Mouse (Mus musculus): Measurements from ENCODE around the gene Pkn3.

The Pkn3 gene

GRCm38 (mm10) chr2:30063235-30063634, 14.2 kb upstream of the Pkn3 start:
- no peak for DNase-seq (ENCODE audit: low read depth, low spot score)

GRCm38 (mm10) chr2:30063791-30064190, 13.7 kb upstream of the Pkn3 start:
- no peak for DNase-seq (ENCODE audit: low read depth, low spot score)

GRCm38 (mm10) chr2:30064298-30064697, 13.2 kb upstream of the Pkn3 start:
- no peak for DNase-seq (ENCODE audit: low read depth, low spot score)

- DNase-seq (ENCODE audit: low read depth, low spot score): peak; percentile 79
Observed at GRCm38 (mm10) chr2:30066046-30066901, 11.2 kb upstream of the Pkn3 start.

- no peak for DNase-seq (ENCODE audit: low read depth, low spot score)
Observed at GRCm38 (mm10) chr2:30067031-30067888, 10.2 kb upstream of the Pkn3 start.

- DNase-seq (ENCODE audit: low read depth, low spot score): no peak
Observed at GRCm38 (mm10) chr2:30067962-30068361, 9.5 kb upstream of the Pkn3 start.

- DNase-seq (ENCODE audit: low read depth, low spot score): no peak
Observed at GRCm38 (mm10) chr2:30072875-30073274, 4.6 kb upstream of the Pkn3 start.

- DNase-seq (ENCODE audit: low read depth, low spot score): no peak
Observed at GRCm38 (mm10) chr2:30073285-30073684, 4.2 kb upstream of the Pkn3 start.

GRCm38 (mm10) chr2:30075625-30076024, 1.9 kb upstream of the Pkn3 start:
- DNase-seq (ENCODE audit: low read depth, low spot score): no peak

GRCm38 (mm10) chr2:30076439-30076838, 1.0 kb upstream of the Pkn3 start:
- no peak for DNase-seq (ENCODE audit: low read depth, low spot score)

- no peak for DNase-seq (ENCODE audit: low read depth, low spot score)
Observed at GRCm38 (mm10) chr2:30076959-30077358, 525 bp upstream of the Pkn3 start.

GRCm38 (mm10) chr2:30078349-30078712, 847 bp downstream of the Pkn3 start:
- no peak for DNase-seq (ENCODE audit: low read depth, low spot score)

GRCm38 (mm10) chr2:30078760-30079159, 1.3 kb downstream of the Pkn3 start:
- no peak for DNase-seq (ENCODE audit: low read depth, low spot score)

GRCm38 (mm10) chr2:30080181-30080800, 2.8 kb downstream of the Pkn3 start:
- DNase-seq (ENCODE audit: low read depth, low spot score): no peak

GRCm38 (mm10) chr2:30084113-30084512, 6.6 kb downstream of the Pkn3 start:
- DNase-seq (ENCODE audit: low read depth, low spot score): no peak

- DNase-seq (ENCODE audit: low read depth, low spot score): no peak
Observed at GRCm38 (mm10) chr2:30084632-30085031, 7.1 kb downstream of the Pkn3 start.

GRCm38 (mm10) chr2:30087310-30087709, 9.8 kb downstream of the Pkn3 start:
- DNase-seq (ENCODE audit: low read depth, low spot score): no peak

- no peak for DNase-seq (ENCODE audit: low read depth, low spot score)
Observed at GRCm38 (mm10) chr2:30091521-30091920, 14.0 kb downstream of the Pkn3 start.

GRCm38 (mm10) chr2:30092280-30092918, 14.9 kb downstream of the Pkn3 start:
- DNase-seq (ENCODE audit: low read depth, low spot score): no peak

- DNase-seq (ENCODE audit: low read depth, low spot score): peak; percentile 92
Observed at GRCm38 (mm10) chr2:30093471-30094207, 16.2 kb downstream of the Pkn3 start, which contains the start of gene Zdhhc12. Gene Zdhhc12 (minus strand): TSS chr2:30093648.

GRCm38 (mm10) chr2:30094208-30094588, 16.7 kb downstream of the Pkn3 start:
- no peak for DNase-seq (ENCODE audit: low read depth, low spot score)
